Comparison of ENCODE assay signal across 8 mouse cellular contexts in the genomic region with DNA sequence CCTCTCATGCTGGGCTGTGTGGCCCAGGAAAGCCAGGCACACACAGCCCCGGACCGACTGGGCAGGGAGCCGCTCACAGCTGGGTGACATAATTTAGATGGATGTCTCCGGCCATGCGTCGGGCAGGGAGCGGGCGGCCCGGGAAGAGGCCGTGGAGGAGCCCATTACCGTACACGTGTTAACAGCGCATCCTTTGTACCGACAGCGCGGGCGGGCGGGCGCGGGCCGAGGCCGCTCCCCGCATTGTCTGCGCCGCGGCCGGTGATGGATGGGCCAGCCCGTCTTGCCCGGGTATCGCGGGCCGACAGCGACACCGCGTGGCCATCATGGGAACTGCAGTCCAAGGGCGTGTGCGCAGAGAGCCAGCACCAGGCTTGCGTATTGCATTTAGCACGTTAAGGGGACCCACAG.
DNase-seq lines count a peak whose midpoint lies in the region; ATAC-seq lines count a peak whose summit lies in the region.

No protein-coding gene starts in this region.

- ATAC-seq in intestine, embryonic 16.5 days: peak; percentile 86

- intact Hi-C loops in gastrocnemius, postnatal 36 days (cut with DNase I): loop anchor here (2.0 to 10.0 kb wide), 4 partner anchors 219 to 881 kb away; no protein-coding TSS in a partner anchor
- intact Hi-C loops in left cerebral cortex, postnatal 14 days (cut with DNase I): loop anchor here (2.0 to 10.0 kb wide), 2 partner anchors 739 to 879 kb away; no protein-coding TSS in a partner anchor

- DNase-seq in adrenal gland, adult 8-10 months: peak; percentile 39
- DNase-seq in embryo, embryonic 11 days: peak; percentile 91
- peak; percentile 79 to 88 for DNase-seq in gastrocnemius, postnatal 36 days
- peak; percentile 75 to 89 for DNase-seq in left cerebral cortex, postnatal 14 days (ENCODE audit: low spot score in 2 of 2)
- DNase-seq in mesoderm, embryonic 11.5 days (ENCODE audit: low read depth, low spot score): peak; percentile 89
- DNase-seq in right cerebral cortex, postnatal 36 days (ENCODE audit: low spot score in 2 of 2): peak; percentile 38 to 75
- DNase-seq in urinary bladder, postnatal 4 days (ENCODE audit: low spot score in 2 of 2): peak; percentile 74 to 90

- peaks cover 3% of the 10 kb centered on the region; the same call in 1 of the 2 replicates for H3K4me1 ChIP-seq in intestine, embryonic 16.5 days (ENCODE audit: control insufficient read depth, insufficient read depth, low read length)

- H3K27me3 ChIP-seq in intestine, embryonic 16.5 days (replicated peaks; ENCODE audit: control insufficient read depth, insufficient read depth, low read length): peaks cover 6% of the 10 kb centered on the region; the same call in 1 of the 2 replicates

- peak overlapping the region; percentile 63 for H3K4me2 ChIP-seq in intestine, embryonic 16.5 days (ENCODE audit: low read depth, low read length)

- no peaks in the 10 kb centered on the region for H3K36me3 ChIP-seq in intestine, embryonic 16.5 days (ENCODE audit: control insufficient read depth, insufficient read depth, low read length)

- under 1% methylated on average over 39 of the region's 39 CpGs for WGBS in intestine, embryonic 16.5 days

- H3K4me3 ChIP-seq in intestine, embryonic 16.5 days (ENCODE audit: low read length): peak overlapping the region; percentile 46

- H3K9me3 ChIP-seq in intestine, embryonic 16.5 days (ENCODE audit: control insufficient read depth, low read length): no peaks in the 10 kb centered on the region

- H3K27ac ChIP-seq in intestine, embryonic 16.5 days (ENCODE audit: low read length): no peak overlapping the region

- peak overlapping the region; percentile 62 for H3K9ac ChIP-seq in intestine, embryonic 16.5 days (ENCODE audit: low read depth, low read length)

Comparison
In these comparisons a context has a peak if more than half of its experiments do, and no peak if none do; other contexts are left out.
1. DNase-seq: peak in every context shown above with its lines; median percentile 91 in embryo, embryonic 11 days; 89 in mesoderm, embryonic 11.5 days; 84 in gastrocnemius, postnatal 36 days; 82 in left cerebral cortex, postnatal 14 days; 82 in urinary bladder, postnatal 4 days; 56 in right cerebral cortex, postnatal 36 days; 39 in adrenal gland, adult 8-10 months.